Mouse (Mus musculus) stomach, embryonic 15.5 days (tissue): ENCODE measurements at regions not wholly inside any gene's neighbourhood (a gene's known extent, or its start where the extent isn't known, plus 50 kb on each side); places are given as distances from the start of the nearest gene placed in this dataset.
"Not testable (repeated sequence)": the region's sequence is repeated elsewhere in the genome, so short reads cannot be mapped to it uniquely, and the experiment has no call there.

ENCODE experiments used
- ATAC-seq: fragments of 200-750 bp; cut with Nextera tagmentation; 2 replicates; pipeline ENCODE4 v1.8.0; 2017; ENCODE audit warnings: low read depth, moderate number of reproducible peaks, moderate TSS enrichment; ENCODE audit not compliant: insufficient read depth, low FRiP score
- H3K27ac ChIP-seq: fragments of 300-500 bp; sonication (generic); 2 replicates; pipeline ENCODE4 v1.5.1; 2015; ENCODE audit warnings: mild to moderate bottlenecking, inconsistent platforms
- H3K27me3 ChIP-seq: fragments of 300-500 bp; sonication (generic); replicated peaks from 2 replicates; pipeline ENCODE4 v1.6.1; 2015; ENCODE audit warnings: inconsistent platforms
- H3K36me3 ChIP-seq: fragments of 300-500 bp; sonication (generic); 2 replicates; pipeline ENCODE4 v1.6.1; 2015; ENCODE audit warnings: inconsistent platforms
- H3K4me1 ChIP-seq: fragments of 300-500 bp; sonication (generic); 2 replicates; pipeline ENCODE4 v1.6.1; 2015; ENCODE audit warnings: inconsistent platforms
- H3K4me2 ChIP-seq: fragments of 300-500 bp; sonication (generic); 2 replicates; pipeline ENCODE4 v1.6.1; 2015; ENCODE audit warnings: mild to moderate bottlenecking, inconsistent platforms
- H3K4me3 ChIP-seq: fragments of 300-500 bp; sonication (generic); replicated peaks from 2 replicates; pipeline ENCODE4 v1.5.1; 2015; ENCODE audit warnings: inconsistent platforms
- H3K9ac ChIP-seq: fragments of 300-500 bp; sonication (generic); 2 replicates; pipeline ENCODE4 v1.6.1; 2015; ENCODE audit warnings: inconsistent platforms
- H3K9me3 ChIP-seq: fragments of 300-500 bp; sonication (generic); 2 replicates; pipeline ENCODE4 v1.6.1; 2016; ENCODE audit warnings: inconsistent platforms
- WGBS: fragments of 180-500 bp; shearing (Covaris S2); methylation state at CpG from one replicate; pipeline ENCODE4 v1.1.7; 2015; 5-methylcytosine and 5-hydroxymethylcytosine counted together

DNA sequence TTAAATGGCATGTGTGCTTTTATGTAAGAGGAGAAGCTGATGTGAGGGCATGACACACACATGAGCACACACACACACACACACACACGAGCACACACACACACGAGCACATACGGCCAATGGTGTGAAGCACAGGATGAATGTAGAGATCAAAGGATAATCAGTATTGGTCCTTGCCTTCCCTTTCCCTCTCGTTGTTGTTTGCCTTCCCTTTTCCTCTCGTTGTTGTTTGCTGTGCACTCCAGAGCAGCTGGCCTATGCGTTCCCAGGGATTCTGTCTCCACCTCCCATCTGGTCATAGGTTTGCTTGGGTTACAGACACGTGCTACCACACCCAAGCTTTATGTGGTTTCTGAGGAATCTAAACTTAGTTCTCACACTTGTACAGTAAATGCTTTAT lies 165.8 kb downstream of the Enc1 start:
- ATAC-seq: 0 out of 2 replicates have a peak, but pooled peaks have one; percentile 56
- H3K27ac ChIP-seq: no peak overlapping the region
- H3K4me3 ChIP-seq: no peak overlapping the region
- no peak overlapping the region for H3K9ac ChIP-seq
- no peaks in the 10 kb centered on the region for H3K9me3 ChIP-seq
- H3K27me3 ChIP-seq: no peaks in the 10 kb centered on the region
- WGBS: 35% methylated on average over 7 of the region's 7 CpGs
- no peaks in the 10 kb centered on the region for H3K36me3 ChIP-seq
- no peak overlapping the region for H3K4me2 ChIP-seq
- no peaks in the 10 kb centered on the region for H3K4me1 ChIP-seq

DNA sequence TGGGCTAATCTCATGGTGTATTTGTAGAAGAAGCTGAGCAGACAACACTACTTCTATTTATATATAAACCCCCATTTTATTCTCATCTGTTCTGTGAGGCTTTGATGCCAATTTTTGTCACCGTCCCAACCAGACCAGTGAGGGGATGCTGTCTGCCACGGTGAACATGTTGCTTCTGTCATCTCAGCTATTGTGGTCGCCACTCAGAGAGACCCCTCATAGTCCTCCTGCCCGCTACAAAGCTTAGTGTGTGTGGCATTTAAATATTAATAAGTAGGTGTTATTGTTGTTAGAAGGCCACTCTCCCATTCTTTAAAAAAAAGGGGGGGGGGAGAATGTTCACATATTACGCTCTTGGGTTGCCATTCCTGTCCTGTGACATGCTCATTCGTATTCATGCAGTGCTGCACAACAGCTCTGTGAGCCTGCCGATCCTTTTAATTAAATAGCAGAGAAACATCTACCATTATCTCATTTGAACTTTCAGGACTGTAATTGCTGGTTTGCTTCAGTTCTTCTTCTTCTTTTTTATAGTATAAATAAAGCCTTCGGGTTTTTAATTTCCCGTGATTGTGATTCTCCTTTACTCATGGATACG lies 161.4 kb downstream of the Enc1 start:
- Histone ChIP-seq H3K27me3 (no peaks in the 10 kb centered on the region), H3K4me2 (no peak overlapping the region), H3K36me3 (no peaks in the 10 kb centered on the region), H3K27ac (no peak overlapping the region), H3K4me1 (no peaks in the 10 kb centered on the region), H3K9ac (no peak overlapping the region), H3K4me3 (no peak overlapping the region), H3K9me3 (no peaks in the 10 kb centered on the region)
- WGBS: 89% methylated on average over 10 of the region's 10 CpGs
- ATAC-seq: no peak

DNA sequence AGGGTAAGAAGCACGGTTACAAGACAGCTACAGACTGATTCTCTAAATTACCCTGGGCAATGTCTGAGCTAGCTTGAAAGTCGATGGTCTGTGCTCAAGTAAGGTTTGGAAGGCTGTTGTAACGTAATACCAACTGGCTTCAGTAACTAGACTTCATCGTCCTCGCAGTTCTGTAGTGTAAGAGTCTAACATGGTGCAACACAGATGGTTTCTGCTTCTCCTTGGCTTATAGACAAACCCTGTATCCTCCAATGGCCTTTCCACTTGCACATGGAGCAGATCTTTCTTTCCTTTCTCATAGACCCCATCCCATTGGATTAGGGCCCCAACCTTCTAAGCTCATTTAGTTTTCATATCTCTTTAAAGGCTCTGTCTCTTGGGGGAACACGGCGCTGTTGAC lies 160.7 kb downstream of the Enc1 start:
- Histone ChIP-seq H3K9ac (no peak overlapping the region), H3K4me1 (no peaks in the 10 kb centered on the region), H3K36me3 (no peaks in the 10 kb centered on the region), H3K27me3 (no peaks in the 10 kb centered on the region), H3K4me3 (no peak overlapping the region), H3K4me2 (no peak overlapping the region), H3K9me3 (no peaks in the 10 kb centered on the region), H3K27ac (no peak overlapping the region)
- no peak for ATAC-seq
- WGBS: 81% methylated on average over 7 of the region's 7 CpGs

DNA sequence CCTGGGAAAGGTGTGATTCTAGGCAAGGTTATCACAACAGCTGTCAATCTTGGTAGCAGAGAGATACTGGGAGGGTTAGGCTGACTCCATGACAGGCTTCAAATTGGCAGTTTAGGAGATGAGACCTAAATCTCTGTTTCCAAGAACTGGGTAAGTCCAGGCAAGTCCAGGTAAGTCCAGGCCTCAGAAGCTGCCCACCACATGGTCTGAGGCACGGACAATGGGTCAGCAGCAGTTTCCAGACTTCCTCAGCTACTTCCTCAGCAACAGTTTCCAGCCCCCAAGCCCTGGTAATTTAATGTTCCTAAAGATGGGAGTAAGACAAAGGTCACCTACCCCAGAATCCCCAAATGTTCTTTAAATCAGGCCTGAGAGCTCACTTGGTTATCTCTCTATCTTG lies 157.1 kb downstream of the Enc1 start:
- H3K4me3 ChIP-seq: no peak overlapping the region
- no peak for ATAC-seq
- WGBS: 86% methylated on average over 1 of the region's 1 CpGs
- no peaks in the 10 kb centered on the region for H3K36me3 ChIP-seq
- H3K9me3 ChIP-seq: no peaks in the 10 kb centered on the region
- H3K27ac ChIP-seq: no peak overlapping the region
- H3K9ac ChIP-seq: no peak overlapping the region
- no peaks in the 10 kb centered on the region for H3K4me1 ChIP-seq
- H3K27me3 ChIP-seq: no peaks in the 10 kb centered on the region
- no peak overlapping the region for H3K4me2 ChIP-seq

DNA sequence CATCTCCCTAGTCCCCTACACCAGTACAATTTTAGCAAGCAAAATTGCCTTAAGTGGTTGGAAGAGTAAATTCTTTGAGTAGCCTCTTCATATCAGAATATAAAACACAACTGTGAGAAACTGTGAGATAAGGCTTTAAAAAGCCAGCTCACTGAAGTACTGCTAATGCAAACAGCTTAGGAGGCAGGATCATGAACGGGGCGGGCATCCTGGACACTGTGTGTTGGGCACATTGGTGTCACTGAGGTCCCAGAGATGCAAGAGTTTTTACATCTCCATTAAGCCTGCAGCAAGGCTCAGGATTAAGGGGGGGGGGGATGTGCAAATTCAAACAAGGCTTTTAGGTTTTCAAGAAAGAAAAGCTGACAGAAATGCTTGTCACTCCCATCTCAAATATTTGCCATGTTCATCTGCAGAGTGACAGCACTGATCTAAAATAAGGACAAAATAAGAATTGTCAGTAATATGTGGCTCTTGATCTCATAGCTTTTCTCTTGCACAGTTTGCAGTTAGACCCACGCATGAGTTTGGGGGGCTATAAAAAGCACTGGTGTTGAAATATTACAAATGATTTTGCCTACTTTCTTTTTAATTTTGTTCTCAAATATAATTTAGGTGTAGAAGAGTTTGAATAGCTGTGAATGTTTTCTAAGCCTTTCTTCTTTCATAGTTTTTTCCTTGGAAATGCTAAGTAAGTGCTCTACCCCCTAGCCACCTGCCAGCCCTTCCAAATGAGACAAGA lies 156.2 kb downstream of the Enc1 start:
- Histone ChIP-seq H3K9ac (no peak overlapping the region), H3K27me3 (no peaks in the 10 kb centered on the region), H3K9me3 (no peaks in the 10 kb centered on the region), H3K4me2 (no peak overlapping the region), H3K36me3 (no peaks in the 10 kb centered on the region), H3K27ac (no peak overlapping the region), H3K4me3 (no peak overlapping the region), H3K4me1 (no peaks in the 10 kb centered on the region)
- 69% methylated on average over 3 of the region's 3 CpGs for WGBS
- no peak for ATAC-seq

DNA sequence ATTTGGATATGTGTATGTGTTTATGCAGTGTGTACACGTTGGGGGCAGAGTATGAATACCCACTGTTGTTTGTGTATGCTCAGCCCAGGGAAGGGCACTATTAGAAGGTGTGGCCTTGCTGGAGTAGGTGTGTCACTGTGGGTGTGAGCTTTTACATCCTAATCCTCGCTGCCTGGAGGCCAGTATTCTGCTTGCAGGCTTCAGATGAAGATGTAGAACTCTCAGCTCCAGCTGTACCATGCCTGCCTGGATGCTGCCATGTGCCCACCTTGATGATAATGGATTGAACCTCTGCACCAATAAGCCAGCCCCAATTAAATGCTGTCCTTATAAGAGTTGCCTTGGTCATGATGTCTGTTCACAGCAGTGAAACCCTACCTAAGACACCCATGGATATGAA lies 155.4 kb downstream of the Enc1 start:
- not testable (repeated sequence) for H3K27ac ChIP-seq, H3K36me3 ChIP-seq, H3K27me3 ChIP-seq, H3K9me3 ChIP-seq, H3K9ac ChIP-seq, ATAC-seq, H3K4me3 ChIP-seq, H3K4me1 ChIP-seq, H3K4me2 ChIP-seq
- 69% methylated on average over 2 of the region's 2 CpGs for WGBS

DNA sequence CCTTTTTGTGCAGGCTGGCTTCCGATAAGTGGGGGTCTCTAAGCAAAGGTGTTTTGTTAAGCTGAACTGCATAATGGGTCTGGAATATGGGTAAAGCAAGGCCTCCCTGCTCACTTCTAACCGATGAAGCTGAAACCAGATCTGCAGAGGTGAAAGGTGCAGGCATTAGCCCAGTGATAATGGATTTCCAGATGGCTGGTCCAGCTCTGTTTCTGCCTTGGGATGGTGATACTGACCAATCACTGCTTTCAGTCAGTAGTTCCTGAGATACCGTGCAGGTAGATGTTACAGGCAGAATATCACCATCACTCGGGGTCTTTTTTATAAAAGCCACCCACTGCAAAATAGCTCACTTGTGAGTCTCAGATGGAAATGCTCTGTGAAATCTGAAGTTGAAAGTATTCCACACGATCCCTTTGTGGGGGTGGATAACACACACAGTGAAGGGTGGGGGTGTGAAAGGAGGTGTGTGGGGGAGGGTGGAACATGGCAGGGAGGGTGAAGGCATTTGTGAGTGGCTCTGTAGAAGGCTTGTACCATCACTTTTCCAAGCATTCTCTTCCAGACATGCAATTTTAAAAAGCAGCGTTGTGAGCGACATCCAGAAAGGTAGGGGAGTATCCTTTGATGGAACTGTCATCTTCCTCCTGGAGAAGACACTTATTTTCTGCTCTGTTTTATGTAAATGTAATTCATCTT lies 154.0 kb downstream of the Enc1 start:
- no peak for ATAC-seq
- H3K4me3 ChIP-seq: no peak overlapping the region
- H3K27ac ChIP-seq: no peak overlapping the region
- WGBS: 63% methylated on average over 7 of the region's 7 CpGs
- H3K4me2 ChIP-seq: no peak overlapping the region
- no peaks in the 10 kb centered on the region for H3K27me3 ChIP-seq
- H3K9ac ChIP-seq: no peak overlapping the region
- H3K36me3 ChIP-seq: no peaks in the 10 kb centered on the region
- H3K4me1 ChIP-seq: no peaks in the 10 kb centered on the region
- no peaks in the 10 kb centered on the region for H3K9me3 ChIP-seq

DNA sequence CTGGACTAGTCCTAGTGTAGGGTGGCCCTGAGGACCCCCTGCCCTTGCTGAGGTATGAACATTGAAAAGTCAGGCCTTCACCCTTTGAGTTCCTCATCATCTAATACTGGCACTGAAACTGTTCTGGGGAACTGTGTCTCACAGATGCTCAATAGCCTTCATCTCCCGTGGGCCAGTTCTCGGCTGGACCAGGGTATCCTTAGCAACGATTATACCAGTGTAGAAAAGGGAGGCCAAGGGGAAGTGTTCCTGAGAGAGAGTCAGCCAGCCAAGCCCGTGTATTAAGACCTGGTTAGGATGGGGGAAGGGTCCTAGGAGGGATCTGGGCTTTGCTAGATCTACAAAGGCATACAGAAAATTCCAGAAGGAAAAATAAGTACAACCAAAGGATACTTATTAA lies 153.2 kb downstream of the Enc1 start:
- Histone ChIP-seq H3K4me1 (no peaks in the 10 kb centered on the region), H3K9ac (no peak overlapping the region), H3K4me3 (no peak overlapping the region), H3K4me2 (no peak overlapping the region), H3K27me3 (no peaks in the 10 kb centered on the region), H3K27ac (no peak overlapping the region), H3K36me3 (no peaks in the 10 kb centered on the region), H3K9me3 (no peaks in the 10 kb centered on the region)
- 73% methylated on average over 4 of the region's 4 CpGs for WGBS
- ATAC-seq: no peak

DNA sequence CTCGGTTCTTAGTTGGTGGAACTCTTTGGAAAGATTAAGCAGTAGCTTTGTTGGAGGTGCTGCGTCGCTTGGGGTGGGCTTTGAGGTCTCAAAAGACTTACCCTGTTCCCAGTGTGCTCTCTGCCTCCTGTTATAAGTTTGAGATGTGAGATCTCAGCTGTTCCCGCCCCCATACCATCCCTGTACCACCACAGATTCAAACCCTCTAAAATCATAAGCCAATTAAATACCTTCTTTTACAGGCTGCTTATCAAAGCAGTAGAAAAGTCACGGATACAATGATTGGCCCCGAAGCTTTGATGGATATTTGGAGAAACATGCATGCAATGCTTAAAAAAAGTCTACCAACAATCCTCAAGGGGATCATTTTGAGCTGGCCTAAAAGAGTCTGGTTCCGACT lies 152.6 kb downstream of the Enc1 start:
- Histone ChIP-seq H3K4me2 (no peak overlapping the region), H3K36me3 (no peaks in the 10 kb centered on the region), H3K9ac (no peak overlapping the region), H3K27ac (no peak overlapping the region), H3K9me3 (no peaks in the 10 kb centered on the region), H3K27me3 (no peaks in the 10 kb centered on the region), H3K4me1 (no peaks in the 10 kb centered on the region), H3K4me3 (no peak overlapping the region)
- 87% methylated on average over 7 of the region's 7 CpGs for WGBS
- ATAC-seq: no peak

DNA sequence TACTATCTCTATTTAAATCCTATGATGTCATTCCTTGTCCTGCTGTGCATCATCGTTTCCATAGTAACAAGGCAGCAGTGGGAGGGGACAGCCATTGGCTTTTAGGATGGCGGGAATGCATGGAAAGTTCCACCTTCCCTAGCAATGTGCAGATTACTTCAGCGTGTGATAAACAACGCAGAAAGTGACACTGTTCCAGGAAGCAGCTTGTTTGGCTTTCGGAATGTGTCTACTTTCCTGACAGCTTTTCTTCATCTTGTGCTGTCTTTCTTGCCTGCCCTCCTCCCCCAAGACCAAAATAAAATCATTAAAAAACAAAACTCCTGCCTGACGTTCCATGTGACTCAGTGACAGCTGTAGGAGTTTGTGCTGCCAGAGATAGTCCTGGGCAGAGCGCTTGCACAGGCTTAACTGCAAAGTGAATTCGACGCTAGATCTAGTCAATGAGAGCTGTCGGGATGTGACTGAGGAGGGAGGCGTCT lies 149.6 kb downstream of the Enc1 start:
- no peaks in the 10 kb centered on the region for H3K36me3 ChIP-seq
- WGBS: 16% methylated on average over 11 of the region's 11 CpGs
- peak; percentile 24; the same call in 1 of the 2 replicates for ATAC-seq
- peaks cover 4% of the 10 kb centered on the region for H3K4me1 ChIP-seq
- no peaks in the 10 kb centered on the region for H3K27me3 ChIP-seq
- H3K9ac ChIP-seq: no peak overlapping the region
- H3K4me2 ChIP-seq: peak overlapping the region; percentile 38
- no peak overlapping the region for H3K4me3 ChIP-seq
- no peak overlapping the region for H3K27ac ChIP-seq
- no peaks in the 10 kb centered on the region for H3K9me3 ChIP-seq

DNA sequence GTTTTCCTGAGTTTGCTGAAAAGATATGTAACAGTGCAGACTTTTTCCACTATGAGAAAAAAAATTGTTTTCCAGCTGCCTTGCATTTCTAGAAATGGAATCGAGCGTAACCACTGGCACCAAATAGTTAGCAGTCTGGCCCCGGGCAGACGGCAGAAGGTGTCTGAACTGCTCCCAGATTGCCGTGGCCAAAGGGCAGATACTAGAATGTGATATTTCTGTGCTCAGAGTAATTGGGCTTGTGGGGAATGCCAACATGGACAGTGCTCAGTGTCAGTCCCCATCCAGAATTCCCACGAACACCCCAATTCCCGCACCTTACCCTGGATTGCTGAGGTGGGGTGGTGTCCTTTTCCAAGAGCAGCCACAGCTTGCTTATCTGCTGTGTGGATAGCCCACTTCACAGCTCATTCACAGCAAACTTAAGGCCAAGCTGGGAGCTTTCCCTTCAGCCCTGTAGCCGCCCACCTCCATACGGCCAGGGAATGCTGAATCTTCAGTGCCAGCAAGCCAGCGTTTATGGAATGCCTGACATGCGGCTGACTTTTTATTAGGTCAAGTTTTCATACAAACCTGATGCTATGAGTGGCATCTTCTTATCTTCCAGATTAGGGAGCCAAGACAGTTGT lies 148.1 kb downstream of the Enc1 start:
- Histone ChIP-seq H3K36me3 (no peaks in the 10 kb centered on the region), H3K9ac (no peak overlapping the region), H3K4me3 (no peak overlapping the region), H3K9me3 (no peaks in the 10 kb centered on the region), H3K27me3 (no peaks in the 10 kb centered on the region), H3K4me2 (no peak overlapping the region), H3K27ac (no peak overlapping the region), H3K4me1 (peaks cover 4% of the 10 kb centered on the region)
- 71% methylated on average over 11 of the region's 11 CpGs for WGBS
- no peak for ATAC-seq

DNA sequence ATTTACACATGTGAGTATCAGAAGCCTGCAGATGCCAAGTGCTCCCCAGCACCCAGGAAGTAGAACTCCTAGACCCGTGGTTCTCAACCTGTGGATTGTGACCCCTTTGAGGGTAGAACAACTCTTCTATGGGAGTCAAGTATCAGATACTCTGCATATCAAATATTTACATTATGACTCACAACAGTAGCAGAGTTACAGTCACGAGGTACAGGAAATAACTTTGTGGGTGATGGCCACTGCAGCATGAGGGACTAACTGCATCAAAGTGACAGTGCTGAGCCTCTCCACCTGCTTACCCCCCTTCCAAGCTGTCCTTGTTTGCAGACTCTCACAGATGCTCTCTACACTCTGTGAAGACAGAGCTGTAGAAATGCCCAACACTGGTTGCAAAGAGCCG lies 145.6 kb downstream of the Enc1 start:
- H3K36me3 ChIP-seq: no peaks in the 10 kb centered on the region
- WGBS: 25% methylated on average over 3 of the region's 3 CpGs
- H3K27me3 ChIP-seq: no peaks in the 10 kb centered on the region
- ATAC-seq: peak; percentile 67; the same call in 1 of the 2 replicates
- no peaks in the 10 kb centered on the region for H3K9me3 ChIP-seq
- H3K4me3 ChIP-seq: no peak overlapping the region
- no peak overlapping the region for H3K9ac ChIP-seq
- peak overlapping the region; percentile 21; the same call in 1 of the 2 replicates for H3K27ac ChIP-seq
- no peak overlapping the region for H3K4me2 ChIP-seq
- peaks cover 4% of the 10 kb centered on the region for H3K4me1 ChIP-seq
